Mouse (Mus musculus): ENCODE results near the gene Kdelr1.
A peak's percentile ranks its signal among the peaks of the same experiment; 100 is the strongest.

Gene Kdelr1

GRCm38 (mm10) chr7:45917004-45917704 is 44.6 kb downstream of the Kdelr1 start:
- no peak for DNase-seq

- no peak for DNase-seq
These were observed 45.4 kb downstream of the Kdelr1 start for GRCm38 (mm10) chr7:45917926-45918325.

GRCm38 (mm10) chr7:45919083-45919671 is 46.6 kb downstream of the Kdelr1 start:
- no peak for DNase-seq

GRCm38 (mm10) chr7:45919761-45920160 is 47.2 kb downstream of the Kdelr1 start:
- DNase-seq = no peak

GRCm38 (mm10) chr7:45920583-45921241 is 48.1 kb downstream of the Kdelr1 start:
- DNase-seq = no peak

- DNase-seq = no peak
These were observed 48.7 kb downstream of the Kdelr1 start, which contains the start of gene Emp3 for GRCm38 (mm10) chr7:45921242-45921621. TSS of gene Emp3 (minus strand) at chr7:45921404.

- DNase-seq = no peak
These were observed 49.5 kb downstream of the Kdelr1 start for GRCm38 (mm10) chr7:45921950-45922600.

GRCm38 (mm10) chr7:45922928-45923761 is 50.6 kb downstream of the Kdelr1 start:
- DNase-seq = peak; percentile 97

- peak; percentile 61 for DNase-seq
These were observed 51.3 kb downstream of the Kdelr1 start, which contains the start of gene Ccdc114 for GRCm38 (mm10) chr7:45923762-45924428. TSS of gene Ccdc114 (plus strand) at chr7:45924072.

GRCm38 (mm10) chr7:45924429-45924816 is 51.9 kb downstream of the Kdelr1 start:
- no peak for DNase-seq

GRCm38 (mm10) chr7:45928626-45929295 is 56.2 kb downstream of the Kdelr1 start:
- peak; percentile 37 for DNase-seq

GRCm38 (mm10) chr7:45929688-45930087 is 57.1 kb downstream of the Kdelr1 start:
- DNase-seq = no peak
